Mouse (Mus musculus): ENCODE results near the gene Slc35a2.

GRCm38 (mm10) chrX:7907735-7908134 lies 23.9 kb downstream of the Slc35a2 start, which contains the start of gene Gm10491:
- TF ChIP-seq POLR2A (IDR thresholded peaks at IDR 0.05; ENCODE audit: low read depth, low read length) (no peak), CTCF (IDR thresholded peaks at IDR 0.05; ENCODE audit: borderline replicate concordance, insufficient read depth, low read length) (no peak)
